Mouse (Mus musculus): ENCODE results near the gene Mbtps2. TPM values are rescaled to one million over a fixed set of nuclear protein-coding genes. Genes with fewer than 3 reads are reported as not detected.

Gene Mbtps2
- polyA plus RNA-seq, 1 experiment from 2014 or later = 35.7 TPM

DNA sequence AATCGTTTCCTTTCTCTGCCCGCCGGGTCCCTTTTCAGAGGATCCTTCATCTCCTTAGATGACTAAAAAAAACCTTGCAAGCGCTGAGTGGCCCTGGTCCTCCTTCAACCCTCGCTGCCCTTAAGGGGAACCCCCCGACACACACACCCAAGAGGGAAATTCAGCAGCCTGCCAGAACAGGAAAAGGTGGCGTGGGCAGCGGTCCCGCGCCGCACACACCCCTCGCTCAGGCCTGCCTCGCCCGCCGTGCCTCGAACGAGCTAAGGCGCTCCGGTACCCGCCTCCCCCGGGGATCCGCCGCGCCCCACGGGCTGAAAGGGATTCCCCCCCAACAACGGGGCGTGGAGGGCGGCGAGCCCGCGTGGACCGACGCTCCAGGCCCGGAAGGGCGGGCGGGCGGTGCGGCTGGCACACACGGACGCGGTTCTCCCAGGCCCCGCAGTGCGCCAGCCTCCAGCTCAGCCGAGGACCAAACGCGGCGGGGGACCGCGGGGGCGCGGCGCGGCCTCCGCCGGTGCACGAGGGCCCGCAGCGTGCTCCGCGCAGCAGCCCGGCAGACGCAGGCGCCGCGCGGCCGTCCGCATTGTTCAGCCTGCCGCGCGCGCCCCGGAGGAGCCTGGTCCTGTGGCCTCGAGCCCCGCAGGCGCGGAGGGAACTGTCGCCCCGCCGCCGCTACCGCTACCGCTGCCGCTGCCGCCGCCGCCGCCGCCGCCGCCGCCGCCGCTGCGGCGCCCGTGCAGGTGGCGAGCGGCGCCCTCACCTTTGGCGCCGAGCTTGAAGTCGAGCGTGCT lies 107.2 kb downstream of the Mbtps2 start:
- H3K4me2 ChIP-seq (replicated peaks) = peak overlapping the region; percentile 50
- H3K27me3 ChIP-seq (ENCODE audit: control insufficient read depth, insufficient read depth, low read length) = no peaks in the 10 kb centered on the region
- DNase-seq (ENCODE audit: low spot score) = peak; percentile 34
- H3K27ac ChIP-seq = peak overlapping the region; percentile 95
- H3K4me3 ChIP-seq (replicated peaks; ENCODE audit: low read length) = peak overlapping the region; percentile 63
- H3K4me1 ChIP-seq (replicated peaks; ENCODE audit: control insufficient read depth, insufficient read depth, low read length) = peaks cover 6% of the 10 kb centered on the region; the same call in 1 of the 2 replicates
- no peaks in the 10 kb centered on the region for H3K36me3 ChIP-seq (replicated peaks; ENCODE audit: control insufficient read depth, insufficient read depth)
- H3K9ac ChIP-seq = peak overlapping the region; percentile 85
- WGBS = 24% methylated on average over 26 of the region's 104 CpGs
- ATAC-seq (ENCODE audit: low FRiP score) = peak; percentile 77
- no peaks in the 10 kb centered on the region for H3K9me3 ChIP-seq (ENCODE audit: control insufficient read depth, low read length)

DNA sequence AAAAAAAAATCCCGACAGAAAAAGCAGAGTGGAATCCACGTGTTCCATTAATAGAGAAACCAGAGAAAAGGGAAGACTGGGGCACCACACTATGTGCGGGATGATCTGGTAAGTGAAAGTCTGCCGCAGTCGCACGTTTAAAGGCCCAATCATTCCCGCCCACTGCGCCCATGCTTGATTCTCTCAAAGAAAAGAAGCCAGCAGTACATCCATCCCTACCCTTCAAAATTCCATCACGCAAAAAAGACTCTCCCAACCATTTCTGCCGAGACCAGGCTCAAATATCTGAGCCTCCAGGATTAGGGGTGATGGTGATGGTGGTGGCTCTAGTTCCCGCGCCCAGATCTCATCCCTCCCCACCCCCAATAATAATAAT lies 107.8 kb downstream of the Mbtps2 start:
- Histone ChIP-seq H3K4me1 (replicated peaks; ENCODE audit: control insufficient read depth, insufficient read depth, low read length) (peaks cover 6% of the 10 kb centered on the region; the same call in 1 of the 2 replicates), H3K27me3 (ENCODE audit: control insufficient read depth, insufficient read depth, low read length) (no peaks in the 10 kb centered on the region), H3K4me3 (replicated peaks; ENCODE audit: low read length) (peak overlapping the region; percentile 63), H3K9ac (peak overlapping the region; percentile 85), H3K9me3 (ENCODE audit: control insufficient read depth, low read length) (no peaks in the 10 kb centered on the region), H3K36me3 (replicated peaks; ENCODE audit: control insufficient read depth, insufficient read depth) (no peaks in the 10 kb centered on the region), H3K27ac (peak overlapping the region; percentile 95), H3K4me2 (replicated peaks) (peak overlapping the region; percentile 50)
- ATAC-seq (ENCODE audit: low FRiP score) (no peak), DNase-seq (ENCODE audit: low spot score) (peak; percentile 61)
- 13% methylated on average over 12 of the region's 12 CpGs for WGBS

- Histone ChIP-seq H3K27me3 (ENCODE audit: control insufficient read depth, insufficient read depth, low read length) (no peaks in the 10 kb centered on the region), H3K4me2 (replicated peaks) (peak overlapping the region; percentile 50), H3K36me3 (replicated peaks; ENCODE audit: control insufficient read depth, insufficient read depth) (no peaks in the 10 kb centered on the region), H3K27ac (no peak overlapping the region), H3K4me1 (replicated peaks; ENCODE audit: control insufficient read depth, insufficient read depth, low read length) (peaks cover 6% of the 10 kb centered on the region; the same call in 1 of the 2 replicates), H3K4me3 (replicated peaks; ENCODE audit: low read length) (peak overlapping the region; percentile 63), H3K9ac (peak overlapping the region; percentile 85), H3K9me3 (ENCODE audit: control insufficient read depth, low read length) (no peaks in the 10 kb centered on the region)
- ATAC-seq (ENCODE audit: low FRiP score) (no peak), DNase-seq (ENCODE audit: low spot score) (no peak)
- WGBS = 18% methylated on average over 9 of the region's 9 CpGs
Measured at GRCm38 (mm10) chrX:157489871-157490721, 108.4 kb downstream of the Mbtps2 start.

- DNase-seq (ENCODE audit: low spot score) = no peak
Measured at GRCm38 (mm10) chrX:157488831-157489230, 109.7 kb downstream of the Mbtps2 start.

DNA sequence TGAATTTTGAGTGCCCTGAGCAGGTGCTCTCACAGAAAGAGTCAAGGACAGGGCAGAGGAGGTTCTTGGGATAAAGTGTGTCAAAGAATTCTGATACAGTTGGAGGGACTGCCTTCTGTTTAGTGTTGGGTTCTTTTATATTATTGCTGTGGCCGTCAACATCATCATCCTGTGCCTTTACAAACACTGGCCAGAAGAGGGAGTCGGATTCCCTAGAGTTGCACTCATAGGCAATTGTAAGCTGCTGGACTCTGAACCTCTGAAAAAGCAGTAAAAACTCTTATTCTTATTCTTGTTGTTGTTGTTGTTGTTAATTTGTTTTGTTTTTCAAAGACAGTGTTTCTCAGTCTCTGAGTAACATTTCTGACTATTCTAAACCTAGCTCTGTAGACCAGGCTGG lies 111.8 kb downstream of the Mbtps2 start:
- no peak overlapping the region for H3K4me3 ChIP-seq (replicated peaks; ENCODE audit: low read length)
- peaks cover 6% of the 10 kb centered on the region; the same call in 1 of the 2 replicates for H3K4me1 ChIP-seq (replicated peaks; ENCODE audit: control insufficient read depth, insufficient read depth, low read length)
- H3K27ac ChIP-seq = no peak overlapping the region
- no peak for DNase-seq (ENCODE audit: low spot score)
- no peaks in the 10 kb centered on the region for H3K9me3 ChIP-seq (ENCODE audit: control insufficient read depth, low read length)
- H3K4me2 ChIP-seq (replicated peaks) = no peak overlapping the region
- H3K27me3 ChIP-seq (ENCODE audit: control insufficient read depth, insufficient read depth, low read length) = no peaks in the 10 kb centered on the region
- no peaks in the 10 kb centered on the region for H3K36me3 ChIP-seq (replicated peaks; ENCODE audit: control insufficient read depth, insufficient read depth)
- no peak for ATAC-seq (ENCODE audit: low FRiP score)
- 49% methylated on average over 2 of the region's 2 CpGs for WGBS
- no peak overlapping the region for H3K9ac ChIP-seq

More at GRCm38 (mm10) chrX:157488831-157489230, 109.7 kb downstream of the Mbtps2 start:
- H3K27ac ChIP-seq = no peak overlapping the region
- peaks cover 6% of the 10 kb centered on the region; the same call in 1 of the 2 replicates for H3K4me1 ChIP-seq (replicated peaks; ENCODE audit: control insufficient read depth, insufficient read depth, low read length)
- no peak overlapping the region for H3K4me2 ChIP-seq (replicated peaks)
- no peak overlapping the region for H3K9ac ChIP-seq
- 71% methylated on average over 3 of the region's 3 CpGs for WGBS
- H3K27me3 ChIP-seq (ENCODE audit: control insufficient read depth, insufficient read depth, low read length) = no peaks in the 10 kb centered on the region
- H3K9me3 ChIP-seq (ENCODE audit: control insufficient read depth, low read length) = no peaks in the 10 kb centered on the region
- H3K36me3 ChIP-seq (replicated peaks; ENCODE audit: control insufficient read depth, insufficient read depth) = no peaks in the 10 kb centered on the region
- no peak overlapping the region for H3K4me3 ChIP-seq (replicated peaks; ENCODE audit: low read length)
- no peak for ATAC-seq (ENCODE audit: low FRiP score)

Other genes with a start within 250 kb of the Mbtps2 start
- gene Phex, start 183.4 kb downstream of the Mbtps2 start, polyA plus RNA-seq (2014; fragmentation: Nextera tagmentation; extraction: Ambion mirVana) = 0.25 and 0.47 TPM in 2 replicates
- gene Sms, start 106.4 kb downstream of the Mbtps2 start, polyA plus RNA-seq (2014; fragmentation: Nextera tagmentation; extraction: Ambion mirVana) = 149 and 164 TPM in 2 replicates
- 2.3 and 2.5 TPM in 2 replicates for gene Yy2, start 29.7 kb downstream of the Mbtps2 start, polyA plus RNA-seq (2014; fragmentation: Nextera tagmentation; extraction: Ambion mirVana)
- not detected in 2 replicates for gene Smpx, start 100.2 kb upstream of the Mbtps2 start, polyA plus RNA-seq (2014; fragmentation: Nextera tagmentation; extraction: Ambion mirVana)
- 1.5 and 2.1 TPM in 2 replicates for gene Klhl34, start 219.7 kb upstream of the Mbtps2 start, polyA plus RNA-seq (2014; fragmentation: Nextera tagmentation; extraction: Ambion mirVana)

Data from hindbrain, embryonic 14.5 days (tissue).